Mouse (Mus musculus) left cerebral cortex, postnatal 14 days (tissue): ENCODE measurements around the gene Mras. TPM values are rescaled to one million over a fixed set of nuclear protein-coding genes. Genes with fewer than 3 reads are reported as not detected.

Source experiments
- DNase-seq, 2 experiments: peaks; one replicate each; pipeline ENCODE4 v3.0.0; 2021 to 2022; ENCODE audit warnings: low spot score in 2 of 2, mixed read lengths in 1 of 2
- intact Hi-C: fragments of 180-260 bp; cut with DNase I; formaldehyde crosslinking; loops from one replicate; pipeline ENCODE4 v1.15.1; 2025
- total RNA-seq, 2 experiments: library from RNA; stranded (reverse); gene quantifications; 2 replicates each; pipeline ENCODE4 v1.2.3; 2021

The Mras gene
- total RNA-seq, 2 experiments from 2014 or later: 146 to 154 TPM

GRCm38 (mm10) chr9:99388078-99388477 lies 49.1 kb downstream of the Mras start:
- peak in 1 of 2 experiments; percentile 40 for DNase-seq
- intact Hi-C loops: loop anchor here (5.0 kb wide), 1 partner anchor 49 kb away; the partner anchor contains the start of gene Mras

GRCm38 (mm10) chr9:99382556-99382955 lies 54.6 kb downstream of the Mras start:
- no peak for DNase-seq
- intact Hi-C loops: no loop called here

GRCm38 (mm10) chr9:99379194-99379593 lies 58.0 kb downstream of the Mras start:
- no peak for DNase-seq
- intact Hi-C loops: loop anchor here (5.0 kb wide), 2 partner anchors 137 to 402 kb away; partner anchors contain the start of gene Cep70

- intact Hi-C loops: loop anchor here (1.0 to 5.0 kb wide), 3 partner anchors 135 to 400 kb away; partner anchors contain the start of gene Cep70
- DNase-seq: peak; percentile 14 to 72
Observed at GRCm38 (mm10) chr9:99376591-99377418, 60.4 kb downstream of the Mras start.

- intact Hi-C loops: no loop called here
Observed at GRCm38 (mm10) chr9:99368431-99368830, 68.8 kb downstream of the Mras start.

GRCm38 (mm10) chr9:99365906-99366305 lies 71.3 kb downstream of the Mras start:
- DNase-seq: no peak
- intact Hi-C loops: no loop called here

More at GRCm38 (mm10) chr9:99368431-99368830, 68.8 kb downstream of the Mras start:
- no peak for DNase-seq

GRCm38 (mm10) chr9:99363076-99363475 lies 74.1 kb downstream of the Mras start:
- intact Hi-C loops: no loop called here
- no peak for DNase-seq

- no peak for DNase-seq
- intact Hi-C loops: no loop called here
Observed at GRCm38 (mm10) chr9:99361946-99362345, 75.2 kb downstream of the Mras start.

GRCm38 (mm10) chr9:99359012-99359411 lies 78.2 kb downstream of the Mras start:
- DNase-seq: no peak
- intact Hi-C loops: no loop called here

- intact Hi-C loops: no loop called here
- peak in 1 of 2 experiments; percentile 19 for DNase-seq
Observed at GRCm38 (mm10) chr9:99357921-99358692, 79.1 kb downstream of the Mras start, which contains the start of gene Esyt3. TSS of gene Esyt3 (minus strand) at chr9:99358557.

GRCm38 (mm10) chr9:99357561-99357920 lies 79.6 kb downstream of the Mras start:
- intact Hi-C loops: no loop called here
- DNase-seq: no peak

- intact Hi-C loops: no loop called here
- DNase-seq: no peak
Observed at GRCm38 (mm10) chr9:99355971-99356370, 81.2 kb downstream of the Mras start.

- intact Hi-C loops: no loop called here
- no peak for DNase-seq
Observed at GRCm38 (mm10) chr9:99354796-99355195, 82.4 kb downstream of the Mras start.

- intact Hi-C loops: no loop called here
- DNase-seq: no peak
Observed at GRCm38 (mm10) chr9:99353390-99353789, 83.8 kb downstream of the Mras start.

GRCm38 (mm10) chr9:99352964-99353363 lies 84.2 kb downstream of the Mras start:
- intact Hi-C loops: no loop called here
- no peak for DNase-seq

- intact Hi-C loops: no loop called here
- peak; percentile 74 to 87 for DNase-seq
Observed at GRCm38 (mm10) chr9:99345351-99345792, 91.8 kb downstream of the Mras start.

- no peak for DNase-seq
- intact Hi-C loops: no loop called here
Observed at GRCm38 (mm10) chr9:99341600-99341999, 95.6 kb downstream of the Mras start.

- no peak for DNase-seq
- intact Hi-C loops: no loop called here
Observed at GRCm38 (mm10) chr9:99340126-99340525, 97.1 kb downstream of the Mras start.

GRCm38 (mm10) chr9:99339182-99339581 lies 98.0 kb downstream of the Mras start:
- intact Hi-C loops: no loop called here

GRCm38 (mm10) chr9:99338293-99338692 lies 98.9 kb downstream of the Mras start:
- no peak for DNase-seq
- intact Hi-C loops: no loop called here

More at GRCm38 (mm10) chr9:99339182-99339581, 98.0 kb downstream of the Mras start:
- DNase-seq: no peak
